Mouse (Mus musculus) adrenal gland, postnatal 4 days (tissue): ENCODE measurements around the gene Ywhah. TPM values are rescaled to one million over a fixed set of nuclear protein-coding genes. Genes with fewer than 3 reads are reported as not detected.

Experiments
- DNase-seq, 2 experiments: peaks; one replicate each; pipeline ENCODE4 v3.0.0; 2021 to 2022; ENCODE audit warnings: low spot score in 2 of 2, mixed read lengths in 2 of 2
- total RNA-seq, 2 experiments: library from RNA; stranded (reverse); gene quantifications; 2 replicates each; pipeline ENCODE4 v1.2.3; 2021

Ywhah gene
- total RNA-seq, 2 experiments from 2014 or later, result 148 to 195 TPM

DNA sequence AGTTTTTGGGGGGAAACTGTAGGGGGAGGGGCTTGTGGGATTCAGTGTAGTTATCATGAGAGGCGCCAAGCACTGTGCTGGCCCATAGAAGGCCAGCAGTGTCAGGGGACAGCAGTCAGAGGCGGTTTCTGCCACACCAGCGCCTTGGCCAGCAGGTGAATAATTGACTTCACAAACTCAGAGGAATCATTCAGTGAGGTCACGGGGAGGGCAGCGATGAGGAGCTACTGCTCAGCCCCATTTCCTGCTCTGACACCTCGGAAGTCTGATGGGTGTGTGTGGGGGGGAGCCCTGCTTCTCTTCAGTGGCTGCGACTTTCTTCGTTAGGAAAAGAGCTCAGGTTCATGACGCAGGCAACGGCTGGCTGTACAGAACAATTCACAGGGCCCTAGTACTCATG, 24.8 kb downstream of the Ywhah start:
- no peak for DNase-seq

- no peak for DNase-seq
These were observed 26.2 kb downstream of the Ywhah start for GRCm38 (mm10) chr5:33044636-33045315.

GRCm38 (mm10) chr5:33045316-33045705, 26.7 kb downstream of the Ywhah start:
- no peak for DNase-seq

GRCm38 (mm10) chr5:33052849-33053582, 34.4 kb downstream of the Ywhah start:
- no peak for DNase-seq

DNA sequence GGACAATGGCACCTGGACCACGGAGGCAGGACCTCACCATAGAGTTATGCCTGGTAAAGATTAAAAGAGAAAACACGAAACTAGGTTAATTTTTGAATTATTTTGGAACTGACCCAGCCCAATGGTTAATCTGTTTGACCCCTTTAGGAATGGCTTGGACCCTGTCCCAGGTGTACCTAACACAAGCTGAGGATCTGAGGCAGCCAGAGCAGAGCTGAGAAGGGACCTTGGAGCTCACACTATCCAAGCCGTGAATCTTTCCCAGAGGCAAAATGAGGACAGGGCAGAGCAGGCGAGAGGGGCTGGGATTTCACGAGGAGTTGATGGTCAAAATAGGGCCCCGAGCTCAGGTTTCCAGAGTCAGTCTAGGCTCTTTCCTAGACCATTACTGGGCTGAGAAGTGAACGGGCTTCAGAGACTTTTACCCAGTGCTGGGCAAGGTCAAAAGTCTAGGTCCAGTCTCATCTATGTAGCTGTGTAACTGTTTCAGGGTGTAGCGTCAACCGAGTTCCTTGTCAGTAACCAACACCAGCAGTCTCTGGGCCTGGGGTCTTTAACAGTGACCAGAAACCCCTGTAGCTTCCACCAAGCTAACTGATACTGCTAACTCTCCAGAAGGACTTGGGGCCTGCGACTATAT, 37.6 kb downstream of the Ywhah start:
- DNase-seq, result no peak

GRCm38 (mm10) chr5:33070071-33070470, 51.5 kb downstream of the Ywhah start:
- DNase-seq, result no peak

DNA sequence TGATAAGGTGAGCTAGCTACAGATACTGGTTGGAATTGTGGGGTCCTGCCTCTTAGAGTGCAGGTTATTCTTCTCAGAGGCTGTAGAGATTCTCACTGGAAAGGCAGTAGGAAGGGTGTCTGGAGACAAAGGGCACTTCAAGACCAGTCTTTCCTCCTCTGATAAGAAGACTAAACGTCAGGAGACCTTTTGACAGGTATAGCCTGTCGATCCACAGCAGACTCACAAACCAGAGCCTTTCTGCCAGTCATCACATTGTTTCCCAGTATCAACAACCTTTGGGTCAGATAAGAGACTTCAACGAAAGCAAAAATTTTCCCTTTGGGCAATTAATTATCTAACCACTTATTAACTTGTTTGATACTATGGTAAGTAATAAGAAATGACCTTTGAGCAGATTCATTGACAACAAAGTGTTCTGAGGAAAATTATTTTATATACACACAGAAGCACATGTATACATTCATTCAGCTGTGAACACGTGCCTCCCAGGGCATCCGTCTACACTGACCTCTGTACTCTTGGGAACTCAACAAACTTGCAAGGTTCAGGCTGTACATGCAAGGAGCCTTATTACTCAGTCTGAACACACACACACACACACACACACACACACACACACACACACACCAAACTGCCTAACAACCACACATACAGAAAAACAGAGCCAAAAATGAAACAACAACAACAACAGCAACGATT, 58.0 kb downstream of the Ywhah start:
- DNase-seq, result no peak

Other genes with a start within 250 kb of the Ywhah start
- 10 to 100 TPM; 61.1 to 64.6 TPM for gene Pisd, start 233.2 kb upstream of the Ywhah start, total RNA-seq
- not detected for gene Gm20671, start 191.7 kb upstream of the Ywhah start, total RNA-seq
- gene Prr14l, start 164.6 kb upstream of the Ywhah start, total RNA-seq, result 10 to 100 TPM; 32.9 to 36.4 TPM
- 10 to 100 TPM; 37.7 to 43.5 TPM for gene Depdc5, start 155.1 kb upstream of the Ywhah start, total RNA-seq
- gene Slc5a1, start 85.4 kb downstream of the Ywhah start, total RNA-seq, result 1 to 10 TPM in 1 of 2 experiments, under 1 TPM in 1; 0.17 to 3.3 TPM
- 1 to 10 TPM; 5.2 to 9.7 TPM for gene Spon2, start 199.6 kb downstream of the Ywhah start, total RNA-seq